In the genomic region with DNA sequence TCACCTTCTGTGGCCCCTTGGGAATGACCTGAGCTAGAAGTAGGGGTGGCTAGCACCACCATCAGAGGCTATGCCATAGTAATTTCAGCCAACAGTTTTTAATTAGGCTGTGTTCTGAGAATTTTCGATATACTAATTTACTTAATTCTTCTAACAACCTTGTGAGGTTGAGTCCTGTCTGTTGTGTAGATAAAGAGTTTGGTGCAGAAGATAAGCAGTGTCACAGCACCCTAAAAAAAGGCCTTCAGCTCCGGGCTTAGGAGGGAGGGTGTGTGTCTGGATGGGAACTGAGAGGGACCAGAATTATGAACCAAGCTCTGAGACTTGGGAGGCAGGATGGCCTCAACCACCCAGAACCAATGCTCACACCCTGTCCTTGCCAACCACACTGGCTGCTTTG, we compare ENCODE assay signal across 1 mouse cellular context.
TF ChIP-seq lines count a peak whose summit lies in the region.

No protein-coding gene starts in this region.

TF ChIP-seq in MEL, 35 proteins besides CTCF, POLR2A, EP300 and RAD21 (continued from another document):
- TF ChIP-seq RCOR1 (IDR thresholded peaks at IDR 0.05; ENCODE audit: low read depth, low read length) (peak; percentile 20), CHD1 (IDR thresholded peaks at IDR 0.05; ENCODE audit: low read depth, low read length) (no peak), NRF1 (IDR thresholded peaks at IDR 0.05; ENCODE audit: insufficient read depth, low read depth, low read length, poor library complexity, severe bottlenecking) (no peak), MXI1 (IDR thresholded peaks at IDR 0.05; ENCODE audit: low read depth, low read length) (no peak), MYB (IDR thresholded peaks at IDR 0.05; ENCODE audit: low read depth, low read length) (no peak), JUND (IDR thresholded peaks at IDR 0.05; ENCODE audit: low read depth, low read length) (no peak), MEF2A (IDR thresholded peaks at IDR 0.05; ENCODE audit: extremely low read depth, insufficient replicate concordance, low read depth, low read length, poor library complexity, severe bottlenecking) (no peak), TAL1 (IDR thresholded peaks at IDR 0.05; ENCODE audit: low read length) (no peak), POLR2AphosphoS5 (IDR thresholded peaks at IDR 0.05; ENCODE audit: borderline replicate concordance, low read depth, low read length) (no peak), GABPA (IDR thresholded peaks at IDR 0.05; ENCODE audit: low read depth, low read length) (no peak), USF2 (IDR thresholded peaks at IDR 0.05; ENCODE audit: borderline replicate concordance in 1 of 2, insufficient read depth in 1 of 2, low read depth in 1 of 2, low read length in 2 of 2) (no peak), ZNF384 (IDR thresholded peaks at IDR 0.05; ENCODE audit: low read depth, low read length) (no peak), MAFK (IDR thresholded peaks at IDR 0.05; ENCODE audit: borderline replicate concordance, low read depth, low read length) (no peak), ELF1 (IDR thresholded peaks at IDR 0.05; ENCODE audit: low read depth, low read length) (no peak), E2F4 (IDR thresholded peaks at IDR 0.05; ENCODE audit: borderline replicate concordance, low read depth, low read length) (no peak), ZC3H11A (IDR thresholded peaks at IDR 0.05; ENCODE audit: low read depth, low read length) (no peak), POLR2AphosphoS2 (IDR thresholded peaks at IDR 0.05; ENCODE audit: low read length) (no peak), BHLHE40 (IDR thresholded peaks at IDR 0.05; ENCODE audit: borderline replicate concordance, low read depth, low read length) (no peak), GATA1 (IDR thresholded peaks at IDR 0.05; ENCODE audit: low read depth, low read length) (peak; percentile 89), MAZ (IDR thresholded peaks at IDR 0.05; ENCODE audit: low read depth, low read length) (no peak), TBP (IDR thresholded peaks at IDR 0.05; ENCODE audit: low read depth, low read length) (no peak), TCF12 (IDR thresholded peaks at IDR 0.05; ENCODE audit: low read depth, low read length) (peak; percentile 85)
